Mouse (Mus musculus): ENCODE data around the gene Hsf3.

- TF ChIP-seq CTCF (IDR thresholded peaks at IDR 0.05; ENCODE audit: extremely low read depth, insufficient read depth, low read length) (no peak), POLR2A (IDR thresholded peaks at IDR 0.05; ENCODE audit: extremely low read depth, insufficient read depth, low read length) (no peak)
Observed at GRCm38 (mm10) chrX:96416970-96417369, 39.1 kb downstream of the Hsf3 start.
